Mouse (Mus musculus) Muller cell, postnatal 12 days (primary cell): ENCODE measurements at regions not wholly inside any gene's neighbourhood (a gene's known extent, or its start where the extent isn't known, plus 50 kb on each side); places are given as distances from the start of the nearest gene placed in this dataset.

Experiments
- DNase-seq: peaks from one replicate; pipeline ENCODE4 v3.0.0-alpha.2; 2015; ENCODE audit errors: inconsistent ontology term

DNA sequence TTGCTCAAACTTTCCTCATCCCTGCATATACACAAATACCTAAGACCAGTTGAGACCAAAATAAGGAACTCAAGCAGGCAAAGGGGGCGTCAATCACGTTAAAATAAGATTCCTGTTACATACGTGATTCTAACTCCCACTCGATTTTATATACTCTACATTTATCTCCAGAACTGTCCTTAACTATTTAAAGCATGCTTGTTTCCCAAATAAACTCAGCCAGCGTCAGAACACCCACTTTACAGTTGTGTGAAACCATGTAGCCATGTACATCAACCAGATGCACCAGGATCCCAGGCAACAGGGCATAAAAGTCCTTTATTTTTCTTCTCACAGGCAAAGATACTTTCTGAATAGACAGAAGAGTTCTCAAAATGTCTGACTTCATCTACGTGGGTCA, 61.5 kb downstream of the Ccna1 start:
- no peak for DNase-seq

DNA sequence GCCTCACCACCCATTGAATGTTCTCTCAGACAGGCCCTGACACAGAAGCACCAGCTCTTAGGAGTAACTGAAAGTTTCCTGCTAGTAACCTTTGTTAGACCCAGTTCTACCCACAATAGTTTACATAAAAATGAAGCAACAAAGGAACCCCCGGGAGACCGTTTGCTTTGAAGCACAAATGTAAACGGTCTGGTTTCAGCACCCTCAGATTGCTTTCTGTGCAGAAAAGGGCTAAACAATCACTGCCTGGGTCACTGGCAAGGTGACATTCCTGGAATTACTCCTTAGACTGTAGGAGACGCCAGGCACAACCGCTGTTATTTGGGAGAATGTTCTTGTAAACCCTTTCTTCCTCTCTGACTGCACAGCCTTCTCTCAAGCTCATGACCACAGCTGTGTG, 65.2 kb downstream of the Ccna1 start:
- peak; percentile 47 for DNase-seq

DNA sequence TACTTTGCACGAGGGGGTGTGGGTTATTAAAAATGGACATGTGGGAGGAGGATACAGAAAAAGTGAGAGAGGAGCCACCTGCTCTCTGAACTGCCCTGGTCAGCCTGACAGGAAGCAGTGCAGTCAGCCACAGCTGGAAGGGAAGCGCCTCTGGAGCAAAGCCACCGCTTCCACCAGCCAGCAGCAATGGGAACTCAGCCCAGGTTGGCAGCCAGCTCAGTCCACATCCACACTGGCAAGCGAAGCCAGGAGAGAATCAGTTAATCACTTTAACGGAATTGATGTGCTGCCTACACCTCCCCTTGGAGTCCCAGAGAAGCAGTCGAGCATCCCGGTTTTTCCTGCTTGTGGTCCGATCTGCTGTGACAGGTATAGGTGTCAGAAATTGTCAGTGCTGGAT, 65.9 kb downstream of the Ccna1 start:
- peak; percentile 62 for DNase-seq

DNA sequence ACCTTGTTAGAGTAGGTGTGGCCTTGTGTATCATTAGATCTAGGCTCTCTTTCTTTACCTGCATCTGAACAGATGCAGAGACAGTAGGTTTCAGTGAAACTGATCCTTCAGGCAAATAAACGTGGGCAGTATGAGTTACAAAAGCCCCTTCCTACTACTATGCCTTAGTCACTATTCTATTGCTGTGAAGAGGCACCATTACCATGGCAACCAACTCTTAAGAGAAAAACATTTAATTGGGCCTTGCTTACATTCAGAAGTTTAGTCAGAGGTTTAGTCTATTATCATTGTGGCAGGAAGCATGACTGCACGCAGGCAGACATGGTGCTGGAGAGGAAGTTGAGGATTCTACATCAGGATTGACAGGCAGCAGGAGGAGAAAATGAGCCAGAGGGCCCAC, 65.8 kb upstream of the Sertm1 start:
- DNase-seq, result no peak

DNA sequence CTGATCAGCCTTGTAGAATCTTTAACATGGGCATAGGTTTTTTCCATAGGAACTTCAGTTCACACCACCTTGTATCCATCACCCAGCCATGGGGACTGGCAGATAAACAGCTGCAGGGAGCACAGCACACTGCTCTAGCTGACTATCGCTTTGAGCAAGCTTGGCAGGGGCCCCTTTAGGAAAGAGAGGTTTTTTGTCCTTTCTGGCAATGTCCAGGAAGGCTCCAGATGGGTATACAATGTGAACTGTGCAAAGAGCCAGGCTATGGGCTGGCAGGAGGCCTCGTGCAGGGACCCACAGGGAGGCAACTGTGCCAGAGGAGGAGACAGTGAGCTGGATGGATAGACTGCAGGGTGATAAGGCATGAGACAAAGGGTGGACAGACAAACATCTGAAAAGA, 64.6 kb upstream of the Sertm1 start:
- no peak for DNase-seq

DNA sequence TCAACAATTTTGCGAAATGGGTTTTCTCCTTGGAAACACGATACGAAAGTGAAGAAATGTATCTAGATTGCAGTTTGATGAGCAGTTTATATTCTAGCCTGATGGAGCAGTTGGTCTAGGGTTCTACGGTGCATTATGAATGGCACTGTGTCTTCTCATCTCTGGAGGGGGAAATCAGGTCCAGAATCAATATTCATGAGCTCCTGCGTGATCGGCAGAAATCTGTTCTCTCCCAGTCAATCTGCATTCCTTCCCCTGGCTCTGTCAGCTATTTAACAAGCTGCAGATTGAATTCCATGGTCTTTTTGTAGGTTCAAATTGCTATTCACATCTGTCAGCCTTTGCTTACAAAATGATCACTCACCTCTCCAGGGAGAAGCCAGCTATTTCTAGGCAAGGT, 49.8 kb upstream of the Sertm1 start:
- no peak for DNase-seq
